Mouse (Mus musculus) embryo, embryonic 10 days (tissue): Measurements from ENCODE around the gene Stx7.

Source experiments
- DNase-seq: peaks from one replicate; pipeline ENCODE4 v3.0.0-alpha.2; 2015; ENCODE audit warnings: low spot score

The Stx7 gene

GRCm38 (mm10) chr10:24167978-24168583 is 19.0 kb downstream of the Stx7 start:
- DNase-seq, result no peak

DNA sequence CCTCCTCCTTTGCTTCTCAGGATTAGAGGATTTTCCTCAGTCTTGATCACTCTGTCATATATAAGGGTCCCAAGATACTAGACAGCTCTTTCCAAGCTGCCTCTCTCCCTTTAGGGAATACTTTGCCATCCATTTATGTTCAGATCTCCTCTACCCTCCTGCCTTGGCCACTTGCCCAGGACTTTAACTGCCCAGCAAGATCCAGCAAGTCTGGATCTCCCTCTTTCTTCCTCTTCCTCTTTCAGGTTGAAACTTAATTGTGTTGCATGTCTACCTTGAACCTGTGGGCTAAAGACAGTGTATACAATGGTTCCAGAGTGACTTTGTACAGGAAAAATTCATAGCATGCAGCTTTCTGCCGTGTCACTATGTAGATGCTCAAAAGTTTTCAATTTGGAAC is 19.8 kb downstream of the Stx7 start:
- no peak for DNase-seq

- no peak for DNase-seq
Measured at GRCm38 (mm10) chr10:24171906-24172459, 22.9 kb downstream of the Stx7 start.

- peak; percentile 90 for DNase-seq
Measured at GRCm38 (mm10) chr10:24173210-24174001, 24.3 kb downstream of the Stx7 start.

GRCm38 (mm10) chr10:24190392-24190791 is 41.3 kb downstream of the Stx7 start:
- DNase-seq, result peak; percentile 51

GRCm38 (mm10) chr10:24191977-24192376 is 42.9 kb downstream of the Stx7 start:
- DNase-seq, result no peak

GRCm38 (mm10) chr10:24199303-24199702 is 50.2 kb downstream of the Stx7 start:
- DNase-seq, result peak; percentile 69

DNA sequence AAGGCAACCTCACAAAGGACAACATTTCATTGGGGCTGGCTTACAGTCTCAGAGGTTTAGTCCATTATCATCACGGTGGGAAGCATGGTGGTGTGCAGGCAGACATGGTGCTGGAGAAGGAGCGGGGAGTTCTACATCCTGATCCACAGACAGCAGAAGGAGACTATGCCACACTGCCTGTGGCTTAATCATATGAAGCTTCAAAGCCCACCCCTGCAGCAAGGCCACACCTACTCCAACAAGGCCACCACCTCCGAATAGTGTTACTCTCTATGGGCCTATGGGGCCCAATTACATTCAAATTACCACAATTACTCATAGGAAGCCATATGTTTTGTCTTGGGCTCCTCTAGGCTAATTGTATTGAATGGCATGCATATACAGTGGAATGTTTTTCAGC is 51.0 kb downstream of the Stx7 start:
- DNase-seq, result no peak

GRCm38 (mm10) chr10:24210075-24210474 is 61.0 kb downstream of the Stx7 start:
- DNase-seq, result no peak

- no peak for DNase-seq
Measured at GRCm38 (mm10) chr10:24213297-24213696, 64.2 kb downstream of the Stx7 start.

GRCm38 (mm10) chr10:24217558-24218268 is 68.6 kb downstream of the Stx7 start:
- DNase-seq, result no peak

- no peak for DNase-seq
Measured at GRCm38 (mm10) chr10:24220931-24221330, 71.8 kb downstream of the Stx7 start.

DNA sequence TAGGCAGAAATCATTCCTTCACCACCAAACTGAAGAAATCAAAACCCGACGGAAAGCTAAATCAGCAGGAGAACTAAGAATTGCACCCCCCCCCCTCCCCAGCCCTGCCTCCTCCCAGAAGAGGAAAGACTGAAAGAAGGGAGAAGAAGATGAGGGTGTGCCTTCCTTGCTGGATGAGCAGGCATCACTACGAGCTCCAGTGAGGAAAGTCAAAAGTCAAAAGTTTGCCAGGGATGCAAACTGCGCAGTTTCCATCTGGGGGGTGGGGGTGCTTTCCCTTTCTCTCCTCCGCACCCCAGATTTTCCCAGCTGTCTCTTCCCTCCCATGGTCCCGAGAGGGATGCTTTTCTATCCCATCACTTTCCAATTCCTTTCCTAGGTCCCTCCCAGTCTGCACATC is 73.8 kb downstream of the Stx7 start:
- no peak for DNase-seq

- DNase-seq, result peak; percentile 52
Measured at GRCm38 (mm10) chr10:24223449-24224143, 74.5 kb downstream of the Stx7 start, which contains the start of gene Moxd1. Gene Moxd1, plus strand, starts transcription at chr10:24223517.

DNA sequence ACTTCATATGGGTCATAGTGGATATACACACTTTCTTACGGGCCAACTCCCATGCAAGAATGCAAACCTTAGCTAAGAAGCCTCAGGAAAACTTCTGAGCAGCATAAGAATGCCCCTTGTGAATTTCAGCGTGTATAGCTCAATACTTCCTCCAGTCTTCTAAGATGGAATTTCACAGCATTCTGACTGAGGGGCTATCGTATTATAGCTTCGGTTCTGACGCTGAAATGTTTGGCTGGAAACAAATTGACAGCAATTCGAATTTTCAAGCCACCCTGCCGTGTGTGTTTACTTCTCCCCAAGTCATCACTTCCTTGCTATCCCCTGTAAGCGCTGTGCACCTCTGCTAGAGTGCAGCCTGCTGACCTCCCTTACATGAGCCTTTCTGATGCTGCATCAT is 75.5 kb downstream of the Stx7 start:
- peak; percentile 15 for DNase-seq

GRCm38 (mm10) chr10:24228318-24229183 is 79.4 kb downstream of the Stx7 start:
- DNase-seq, result no peak

DNA sequence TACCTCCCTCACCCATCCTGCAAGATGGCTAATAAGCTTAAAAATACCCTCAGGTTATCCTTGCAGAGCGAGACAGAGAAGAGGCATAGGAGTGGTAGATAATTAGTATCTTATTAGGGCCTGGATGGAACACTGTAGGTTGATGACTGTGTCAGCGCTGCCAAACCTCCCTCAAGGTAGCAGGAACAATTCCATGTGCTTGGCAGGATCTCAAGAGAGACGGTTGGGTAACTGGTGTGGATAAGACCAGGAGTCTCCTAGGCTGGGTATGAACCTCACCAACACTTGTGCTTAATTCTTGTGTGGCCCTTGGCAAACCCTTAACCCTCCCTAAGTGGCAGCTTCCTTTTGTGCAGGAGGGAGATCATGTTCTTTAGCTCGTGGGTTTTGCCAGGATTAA is 83.2 kb downstream of the Stx7 start:
- no peak for DNase-seq

GRCm38 (mm10) chr10:24235426-24236283 is 86.6 kb downstream of the Stx7 start:
- DNase-seq, result no peak
